Mouse (Mus musculus): ENCODE results near the gene Atp11a. TPM values are rescaled to one million over a fixed set of nuclear protein-coding genes. Genes with fewer than 3 reads are reported as not detected.

Atp11a gene
- polyA plus RNA-seq, 1 experiment from 2014 or later = 19.9 TPM

GRCm38 (mm10) chr8:12828298-12828697, 71.5 kb downstream of the Atp11a start:
- Histone ChIP-seq H3K4me1 (ENCODE audit: control insufficient read depth in 2 of 2, insufficient read depth in 2 of 2, low read length in 2 of 2) (peaks cover 15 to 27% of the 10 kb centered on the region in 2 experiments), H3K36me3 (ENCODE audit: control insufficient read depth, insufficient read depth, low read length) (peaks cover 83% of the 10 kb centered on the region), H3K9me3 (ENCODE audit: control insufficient read depth, low read length) (no peaks in the 10 kb centered on the region), H3K27me3 (ENCODE audit: control insufficient read depth, insufficient read depth, low read length) (no peaks in the 10 kb centered on the region), H3K9ac (ENCODE audit: low read length) (no peak overlapping the region), H3K4me2 (ENCODE audit: low read length) (no peak overlapping the region), H3K4me3 (ENCODE audit: control insufficient read depth in 1 of 2, insufficient read depth in 1 of 2, low read depth in 1 of 2, low read length in 2 of 2) (no peak overlapping the region), H3K27ac (replicated peaks in 1 of 2; ENCODE audit: control insufficient read depth in 1 of 2, insufficient read depth in 1 of 2, low read depth in 2 of 2, low read length in 2 of 2) (no peak overlapping the region)
- 78% methylated on average over 6 of the region's 6 CpGs for WGBS
- ATAC-seq (ENCODE audit: insufficient number of reproducible peaks, insufficient read depth, low FRiP score, low read depth) = no peak

- H3K4me2 ChIP-seq (ENCODE audit: low read length) = no peak overlapping the region
- no peak overlapping the region for H3K9ac ChIP-seq (ENCODE audit: low read length)
- no peaks in the 10 kb centered on the region for H3K9me3 ChIP-seq (ENCODE audit: control insufficient read depth, low read length)
- no peak overlapping the region for H3K4me3 ChIP-seq (ENCODE audit: control insufficient read depth in 1 of 2, insufficient read depth in 1 of 2, low read depth in 1 of 2, low read length in 2 of 2)
- no peak for ATAC-seq (ENCODE audit: insufficient number of reproducible peaks, insufficient read depth, low FRiP score, low read depth)
- no peak overlapping the region for H3K27ac ChIP-seq (replicated peaks in 1 of 2; ENCODE audit: control insufficient read depth in 1 of 2, insufficient read depth in 1 of 2, low read depth in 2 of 2, low read length in 2 of 2)
- 70% methylated on average over 1 of the region's 1 CpGs for WGBS
- peaks cover 12 to 18% of the 10 kb centered on the region in 2 experiments for H3K4me1 ChIP-seq (ENCODE audit: control insufficient read depth in 2 of 2, insufficient read depth in 2 of 2, low read length in 2 of 2)
- H3K36me3 ChIP-seq (ENCODE audit: control insufficient read depth, insufficient read depth, low read length) = peaks cover 90% of the 10 kb centered on the region
- H3K27me3 ChIP-seq (ENCODE audit: control insufficient read depth, insufficient read depth, low read length) = no peaks in the 10 kb centered on the region
These were observed 72.6 kb downstream of the Atp11a start for GRCm38 (mm10) chr8:12829381-12829780.

- Histone ChIP-seq H3K4me2 (ENCODE audit: low read length) (no peak overlapping the region), H3K9me3 (ENCODE audit: control insufficient read depth, low read length) (no peaks in the 10 kb centered on the region), H3K9ac (ENCODE audit: low read length) (no peak overlapping the region), H3K27me3 (ENCODE audit: control insufficient read depth, insufficient read depth, low read length) (no peaks in the 10 kb centered on the region), H3K27ac (replicated peaks in 1 of 2; ENCODE audit: control insufficient read depth in 1 of 2, insufficient read depth in 1 of 2, low read depth in 2 of 2, low read length in 2 of 2) (no peak overlapping the region), H3K4me3 (ENCODE audit: control insufficient read depth in 1 of 2, insufficient read depth in 1 of 2, low read depth in 1 of 2, low read length in 2 of 2) (no peak overlapping the region), H3K36me3 (ENCODE audit: control insufficient read depth, insufficient read depth, low read length) (peaks cover 91% of the 10 kb centered on the region), H3K4me1 (ENCODE audit: control insufficient read depth in 2 of 2, insufficient read depth in 2 of 2, low read length in 2 of 2) (no peaks in the 10 kb centered on the region; a peak in 1 of 4 replicates)
- no peak for ATAC-seq (ENCODE audit: insufficient number of reproducible peaks, insufficient read depth, low FRiP score, low read depth)
- WGBS = 84% methylated on average over 7 of the region's 7 CpGs
These were observed 75.1 kb downstream of the Atp11a start for GRCm38 (mm10) chr8:12831659-12832589.

DNA sequence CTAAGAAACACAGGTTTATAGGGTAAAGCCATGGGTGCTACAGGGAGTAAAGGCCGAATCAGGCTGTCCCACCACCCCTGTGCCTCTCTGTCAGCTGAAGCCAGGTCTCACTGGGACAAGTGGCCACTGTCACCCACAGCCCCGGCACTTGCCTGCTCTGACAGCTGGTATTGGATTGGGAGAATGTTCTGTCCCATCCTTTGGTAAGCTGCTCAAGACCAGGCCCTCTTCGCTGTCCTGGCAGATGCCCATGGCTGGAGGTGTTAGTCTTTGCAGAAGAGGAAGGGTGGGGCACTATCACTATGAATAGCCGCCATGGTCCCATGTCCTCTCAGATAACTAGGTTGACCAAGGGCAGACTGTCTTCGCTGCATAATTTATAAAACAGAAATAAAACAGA, 76.8 kb downstream of the Atp11a start:
- Histone ChIP-seq H3K4me1 (ENCODE audit: control insufficient read depth in 2 of 2, insufficient read depth in 2 of 2, low read length in 2 of 2) (no peaks in the 10 kb centered on the region; a peak in 1 of 4 replicates), H3K9ac (ENCODE audit: low read length) (no peak overlapping the region), H3K27me3 (ENCODE audit: control insufficient read depth, insufficient read depth, low read length) (no peaks in the 10 kb centered on the region), H3K4me3 (ENCODE audit: control insufficient read depth in 1 of 2, insufficient read depth in 1 of 2, low read depth in 1 of 2, low read length in 2 of 2) (no peak overlapping the region), H3K4me2 (ENCODE audit: low read length) (no peak overlapping the region), H3K27ac (replicated peaks in 1 of 2; ENCODE audit: control insufficient read depth in 1 of 2, insufficient read depth in 1 of 2, low read depth in 2 of 2, low read length in 2 of 2) (no peak overlapping the region), H3K9me3 (ENCODE audit: control insufficient read depth, low read length) (0 out of 2 replicates have a peak, but pooled peaks cover 2% of the 10 kb centered on the region), H3K36me3 (ENCODE audit: control insufficient read depth, insufficient read depth, low read length) (peaks cover 92% of the 10 kb centered on the region)
- WGBS = 68% methylated on average over 5 of the region's 5 CpGs
- ATAC-seq (ENCODE audit: insufficient number of reproducible peaks, insufficient read depth, low FRiP score, low read depth) = no peak

GRCm38 (mm10) chr8:12840834-12841233, 84.0 kb downstream of the Atp11a start:
- Histone ChIP-seq H3K4me3 (ENCODE audit: control insufficient read depth in 1 of 2, insufficient read depth in 1 of 2, low read depth in 1 of 2, low read length in 2 of 2) (no peak overlapping the region), H3K27ac (replicated peaks in 1 of 2; ENCODE audit: control insufficient read depth in 1 of 2, insufficient read depth in 1 of 2, low read depth in 2 of 2, low read length in 2 of 2) (no peak overlapping the region)
- ATAC-seq (ENCODE audit: insufficient number of reproducible peaks, insufficient read depth, low FRiP score, low read depth) = no peak

DNA sequence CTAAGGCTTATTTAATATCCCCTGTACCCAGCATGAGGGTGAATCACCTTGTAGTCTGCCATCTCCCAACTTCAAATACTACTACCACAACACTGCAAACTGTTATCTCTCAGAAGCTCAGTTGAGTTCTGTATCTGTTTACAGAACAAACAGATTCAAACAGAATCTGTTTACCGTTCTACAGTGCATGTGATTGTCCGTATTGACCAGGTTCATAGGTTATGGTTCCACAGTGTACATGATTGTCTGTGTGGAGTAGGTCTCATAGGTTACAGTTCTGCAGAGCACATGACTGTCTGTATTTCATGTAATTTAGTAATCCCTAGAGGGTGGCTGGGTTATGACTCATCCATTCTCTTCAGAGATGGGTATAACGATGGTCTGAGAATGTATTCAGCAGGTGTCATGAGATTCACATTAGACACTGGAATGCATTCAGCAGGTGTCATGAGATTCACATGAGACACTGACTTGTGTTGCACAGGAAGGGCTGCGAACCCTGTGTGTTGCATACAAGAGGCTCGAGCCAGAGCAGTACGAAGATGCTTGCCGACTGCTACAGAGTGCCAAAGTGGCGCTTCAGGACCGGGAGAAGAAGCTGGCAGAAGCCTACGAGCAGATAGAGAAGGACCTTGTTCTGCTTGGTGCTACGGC, 85.7 kb downstream of the Atp11a start:
- 73% methylated on average over 11 of the region's 11 CpGs for WGBS
- Histone ChIP-seq H3K36me3 (ENCODE audit: control insufficient read depth, insufficient read depth, low read length) (peaks cover 89% of the 10 kb centered on the region), H3K27me3 (ENCODE audit: control insufficient read depth, insufficient read depth, low read length) (no peaks in the 10 kb centered on the region), H3K27ac (replicated peaks in 1 of 2; ENCODE audit: control insufficient read depth in 1 of 2, insufficient read depth in 1 of 2, low read depth in 2 of 2, low read length in 2 of 2) (no peak overlapping the region), H3K4me2 (ENCODE audit: low read length) (no peak overlapping the region), H3K9me3 (ENCODE audit: control insufficient read depth, low read length) (no peaks in the 10 kb centered on the region), H3K9ac (ENCODE audit: low read length) (no peak overlapping the region), H3K4me1 (ENCODE audit: control insufficient read depth in 2 of 2, insufficient read depth in 2 of 2, low read length in 2 of 2) (0 out of 4 replicates have a peak, but pooled peaks cover 0 to 3% of the 10 kb centered on the region in 2 experiments), H3K4me3 (ENCODE audit: control insufficient read depth in 1 of 2, insufficient read depth in 1 of 2, low read depth in 1 of 2, low read length in 2 of 2) (no peak overlapping the region)
- no peak for ATAC-seq (ENCODE audit: insufficient number of reproducible peaks, insufficient read depth, low FRiP score, low read depth)

More at GRCm38 (mm10) chr8:12840834-12841233, 84.0 kb downstream of the Atp11a start:
- no peak overlapping the region for H3K4me2 ChIP-seq (ENCODE audit: low read length)
- peaks cover 84% of the 10 kb centered on the region for H3K36me3 ChIP-seq (ENCODE audit: control insufficient read depth, insufficient read depth, low read length)
- 0 out of 2 replicates have a peak, but pooled peaks cover 2% of the 10 kb centered on the region for H3K9me3 ChIP-seq (ENCODE audit: control insufficient read depth, low read length)
- H3K9ac ChIP-seq (ENCODE audit: low read length) = no peak overlapping the region
- 0 out of 4 replicates have a peak, but pooled peaks cover 0 to 3% of the 10 kb centered on the region in 2 experiments for H3K4me1 ChIP-seq (ENCODE audit: control insufficient read depth in 2 of 2, insufficient read depth in 2 of 2, low read length in 2 of 2)
- no peaks in the 10 kb centered on the region for H3K27me3 ChIP-seq (ENCODE audit: control insufficient read depth, insufficient read depth, low read length)
- 91% methylated on average over 7 of the region's 7 CpGs for WGBS

- H3K27me3 ChIP-seq (ENCODE audit: control insufficient read depth, insufficient read depth, low read length) = no peaks in the 10 kb centered on the region
- H3K36me3 ChIP-seq (ENCODE audit: control insufficient read depth, insufficient read depth, low read length) = peaks cover 88% of the 10 kb centered on the region
- H3K9ac ChIP-seq (ENCODE audit: low read length) = no peak overlapping the region
- no peak overlapping the region for H3K4me2 ChIP-seq (ENCODE audit: low read length)
- 86% methylated on average over 16 of the region's 16 CpGs for WGBS
- no peaks in the 10 kb centered on the region for H3K9me3 ChIP-seq (ENCODE audit: control insufficient read depth, low read length)
- no peak overlapping the region for H3K4me3 ChIP-seq (ENCODE audit: control insufficient read depth in 1 of 2, insufficient read depth in 1 of 2, low read depth in 1 of 2, low read length in 2 of 2)
- no peak overlapping the region for H3K27ac ChIP-seq (replicated peaks in 1 of 2; ENCODE audit: control insufficient read depth in 1 of 2, insufficient read depth in 1 of 2, low read depth in 2 of 2, low read length in 2 of 2)
- 0 out of 4 replicates have a peak, but pooled peaks cover 0 to 3% of the 10 kb centered on the region in 2 experiments for H3K4me1 ChIP-seq (ENCODE audit: control insufficient read depth in 2 of 2, insufficient read depth in 2 of 2, low read length in 2 of 2)
- no peak for ATAC-seq (ENCODE audit: insufficient number of reproducible peaks, insufficient read depth, low FRiP score, low read depth)
These were observed 87.6 kb downstream of the Atp11a start for GRCm38 (mm10) chr8:12844347-12844950.
